Mouse (Mus musculus): ENCODE measurements around the gene Ugt1a10. TPM values are rescaled to one million over a fixed set of nuclear protein-coding genes. Genes with fewer than 3 reads are reported as not detected.

Ugt1a10 gene
- polyA plus RNA-seq, 1 experiment from 2014 or later: not detected

- WGBS: 70% methylated on average over 4 of the region's 4 CpGs
- peaks cover 84% of the 10 kb centered on the region for H3K9me3 ChIP-seq (ENCODE audit: control insufficient read depth, low read depth, low read length)
- no peaks in the 10 kb centered on the region for H3K27me3 ChIP-seq (ENCODE audit: control insufficient read depth, insufficient read depth, low read length)
- no peak overlapping the region for H3K4me3 ChIP-seq (ENCODE audit: low read depth, low read length)
- H3K27ac ChIP-seq (ENCODE audit: low read length): no peak overlapping the region
- H3K36me3 ChIP-seq (ENCODE audit: control insufficient read depth, insufficient read depth, low read length): no peaks in the 10 kb centered on the region
- H3K4me1 ChIP-seq (ENCODE audit: control insufficient read depth, insufficient read depth, low read length): no peaks in the 10 kb centered on the region
- ATAC-seq (ENCODE audit: insufficient number of reproducible peaks, insufficient read depth, low FRiP score, low read depth): no peak
- H3K9ac ChIP-seq (replicated peaks; ENCODE audit: low read depth, low read length): no peak overlapping the region
- H3K4me2 ChIP-seq (replicated peaks; ENCODE audit: low read depth, low read length): no peak overlapping the region
These were observed 193.5 kb downstream of the Ugt1a10 start for GRCm38 (mm10) chr1:88248658-88249057.

GRCm38 (mm10) chr1:88249596-88249995, 194.4 kb downstream of the Ugt1a10 start:
- H3K4me1 ChIP-seq (ENCODE audit: control insufficient read depth, insufficient read depth, low read length): no peaks in the 10 kb centered on the region
- no peaks in the 10 kb centered on the region for H3K27me3 ChIP-seq (ENCODE audit: control insufficient read depth, insufficient read depth, low read length)
- no peaks in the 10 kb centered on the region for H3K36me3 ChIP-seq (ENCODE audit: control insufficient read depth, insufficient read depth, low read length)
- WGBS: 78% methylated on average over 7 of the region's 7 CpGs
- no peak overlapping the region for H3K4me3 ChIP-seq (ENCODE audit: low read depth, low read length)
- no peak overlapping the region for H3K4me2 ChIP-seq (replicated peaks; ENCODE audit: low read depth, low read length)
- H3K9me3 ChIP-seq (ENCODE audit: control insufficient read depth, low read depth, low read length): peaks cover 78% of the 10 kb centered on the region
- no peak overlapping the region for H3K9ac ChIP-seq (replicated peaks; ENCODE audit: low read depth, low read length)
- no peak overlapping the region for H3K27ac ChIP-seq (ENCODE audit: low read length)
- no peak; the same call in 1 of the 2 replicates for ATAC-seq (ENCODE audit: insufficient number of reproducible peaks, insufficient read depth, low FRiP score, low read depth)

GRCm38 (mm10) chr1:88250023-88250422, 194.8 kb downstream of the Ugt1a10 start:
- no peaks in the 10 kb centered on the region for H3K4me1 ChIP-seq (ENCODE audit: control insufficient read depth, insufficient read depth, low read length)
- WGBS: 81% methylated on average over 5 of the region's 5 CpGs
- H3K9ac ChIP-seq (replicated peaks; ENCODE audit: low read depth, low read length): no peak overlapping the region
- no peak for ATAC-seq (ENCODE audit: insufficient number of reproducible peaks, insufficient read depth, low FRiP score, low read depth)
- no peak overlapping the region for H3K4me2 ChIP-seq (replicated peaks; ENCODE audit: low read depth, low read length)
- no peaks in the 10 kb centered on the region for H3K27me3 ChIP-seq (ENCODE audit: control insufficient read depth, insufficient read depth, low read length)
- no peak overlapping the region for H3K4me3 ChIP-seq (ENCODE audit: low read depth, low read length)
- no peaks in the 10 kb centered on the region for H3K36me3 ChIP-seq (ENCODE audit: control insufficient read depth, insufficient read depth, low read length)
- H3K9me3 ChIP-seq (ENCODE audit: control insufficient read depth, low read depth, low read length): peaks cover 78% of the 10 kb centered on the region
- H3K27ac ChIP-seq (ENCODE audit: low read length): no peak overlapping the region

- Histone ChIP-seq H3K4me1 (ENCODE audit: control insufficient read depth, insufficient read depth, low read length) (no peaks in the 10 kb centered on the region), H3K4me2 (replicated peaks; ENCODE audit: low read depth, low read length) (no peak overlapping the region), H3K36me3 (ENCODE audit: control insufficient read depth, insufficient read depth, low read length) (no peaks in the 10 kb centered on the region), H3K27ac (ENCODE audit: low read length) (no peak overlapping the region), H3K4me3 (ENCODE audit: low read depth, low read length) (no peak overlapping the region), H3K9me3 (ENCODE audit: control insufficient read depth, low read depth, low read length) (peaks cover 64% of the 10 kb centered on the region), H3K9ac (replicated peaks; ENCODE audit: low read depth, low read length) (no peak overlapping the region), H3K27me3 (ENCODE audit: control insufficient read depth, insufficient read depth, low read length) (no peaks in the 10 kb centered on the region)
- WGBS: 72% methylated on average over 8 of the region's 8 CpGs
- ATAC-seq (ENCODE audit: insufficient number of reproducible peaks, insufficient read depth, low FRiP score, low read depth): no peak
These were observed 197.9 kb downstream of the Ugt1a10 start for GRCm38 (mm10) chr1:88253106-88253505.

- Histone ChIP-seq H3K27ac (ENCODE audit: low read length) (no peak overlapping the region), H3K4me2 (replicated peaks; ENCODE audit: low read depth, low read length) (no peak overlapping the region), H3K4me3 (ENCODE audit: low read depth, low read length) (no peak overlapping the region), H3K36me3 (ENCODE audit: control insufficient read depth, insufficient read depth, low read length) (no peaks in the 10 kb centered on the region), H3K4me1 (ENCODE audit: control insufficient read depth, insufficient read depth, low read length) (no peaks in the 10 kb centered on the region), H3K9me3 (ENCODE audit: control insufficient read depth, low read depth, low read length) (peaks cover 60% of the 10 kb centered on the region), H3K9ac (replicated peaks; ENCODE audit: low read depth, low read length) (no peak overlapping the region), H3K27me3 (ENCODE audit: control insufficient read depth, insufficient read depth, low read length) (no peaks in the 10 kb centered on the region)
- WGBS: 74% methylated on average over 6 of the region's 6 CpGs
- no peak for ATAC-seq (ENCODE audit: insufficient number of reproducible peaks, insufficient read depth, low FRiP score, low read depth)
These were observed 198.4 kb downstream of the Ugt1a10 start for GRCm38 (mm10) chr1:88253540-88253939.

GRCm38 (mm10) chr1:88254793-88255465, 199.7 kb downstream of the Ugt1a10 start:
- Histone ChIP-seq H3K4me2 (replicated peaks; ENCODE audit: low read depth, low read length) (no peak overlapping the region), H3K27ac (ENCODE audit: low read length) (no peak overlapping the region), H3K9ac (replicated peaks; ENCODE audit: low read depth, low read length) (no peak overlapping the region), H3K36me3 (ENCODE audit: control insufficient read depth, insufficient read depth, low read length) (0 out of 2 replicates have a peak, but pooled peaks cover 2% of the 10 kb centered on the region), H3K4me1 (ENCODE audit: control insufficient read depth, insufficient read depth, low read length) (no peaks in the 10 kb centered on the region; the same call in 1 of the 2 replicates), H3K27me3 (ENCODE audit: control insufficient read depth, insufficient read depth, low read length) (no peaks in the 10 kb centered on the region), H3K9me3 (ENCODE audit: control insufficient read depth, low read depth, low read length) (peaks cover 47% of the 10 kb centered on the region), H3K4me3 (ENCODE audit: low read depth, low read length) (no peak overlapping the region)
- ATAC-seq (ENCODE audit: insufficient number of reproducible peaks, insufficient read depth, low FRiP score, low read depth): no peak
- WGBS: 87% methylated on average over 12 of the region's 12 CpGs

GRCm38 (mm10) chr1:88255466-88255857, 200.3 kb downstream of the Ugt1a10 start:
- Histone ChIP-seq H3K9ac (replicated peaks; ENCODE audit: low read depth, low read length) (no peak overlapping the region), H3K4me3 (ENCODE audit: low read depth, low read length) (no peak overlapping the region), H3K27ac (ENCODE audit: low read length) (no peak overlapping the region), H3K4me2 (replicated peaks; ENCODE audit: low read depth, low read length) (no peak overlapping the region), H3K9me3 (ENCODE audit: control insufficient read depth, low read depth, low read length) (peaks cover 42% of the 10 kb centered on the region), H3K4me1 (ENCODE audit: control insufficient read depth, insufficient read depth, low read length) (no peaks in the 10 kb centered on the region; the same call in 1 of the 2 replicates), H3K27me3 (ENCODE audit: control insufficient read depth, insufficient read depth, low read length) (no peaks in the 10 kb centered on the region), H3K36me3 (ENCODE audit: control insufficient read depth, insufficient read depth, low read length) (0 out of 2 replicates have a peak, but pooled peaks cover 7% of the 10 kb centered on the region)
- no peak for ATAC-seq (ENCODE audit: insufficient number of reproducible peaks, insufficient read depth, low FRiP score, low read depth)
- 61% methylated on average over 2 of the region's 2 CpGs for WGBS

GRCm38 (mm10) chr1:88255989-88256754, 201.0 kb downstream of the Ugt1a10 start:
- Histone ChIP-seq H3K36me3 (ENCODE audit: control insufficient read depth, insufficient read depth, low read length) (peaks cover 14% of the 10 kb centered on the region; the same call in 1 of the 2 replicates), H3K4me3 (ENCODE audit: low read depth, low read length) (no peak overlapping the region), H3K4me2 (replicated peaks; ENCODE audit: low read depth, low read length) (no peak overlapping the region), H3K9ac (replicated peaks; ENCODE audit: low read depth, low read length) (no peak overlapping the region), H3K9me3 (ENCODE audit: control insufficient read depth, low read depth, low read length) (peaks cover 36% of the 10 kb centered on the region), H3K4me1 (ENCODE audit: control insufficient read depth, insufficient read depth, low read length) (no peaks in the 10 kb centered on the region; the same call in 1 of the 2 replicates), H3K27ac (ENCODE audit: low read length) (no peak overlapping the region), H3K27me3 (ENCODE audit: control insufficient read depth, insufficient read depth, low read length) (no peaks in the 10 kb centered on the region)
- no peak for ATAC-seq (ENCODE audit: insufficient number of reproducible peaks, insufficient read depth, low FRiP score, low read depth)
- WGBS: 81% methylated on average over 13 of the region's 13 CpGs

All from stomach, embryonic 14.5 days (tissue).